Mouse (Mus musculus): ENCODE measurements around the gene Gabrg2. TPM values are rescaled to one million over a fixed set of nuclear protein-coding genes. Genes with fewer than 3 reads are reported as not detected.

Gene Gabrg2
- not detected in 2 replicates for polyA plus RNA-seq (2012; rRNA removed; ENCODE audit: low replicate concordance)

GRCm38 (mm10) chr11:42000190-42001098 lies at the start of gene Gabrg2:
Gene Gabrg2, minus strand, starts transcription at chr11:42000857.

Other genes starting within 250 kb of the Gabrg2 start
- gene Gabra1, start 182.1 kb upstream of the Gabrg2 start, polyA plus RNA-seq (2012; rRNA removed; ENCODE audit: low replicate concordance): 0.04 TPM in 1 of 2 replicates, not detected in the other